Mouse (Mus musculus) E14TG2a.4 (cell line): ENCODE data around the gene Gramd1b.

Experiments
- CTCF ChIP-seq: conservative IDR thresholded peaks from 2 replicates; pipeline ENCODE4 v1.5.1; 2014; ENCODE audit warnings: low read length
- POU5F1 ChIP-seq: IDR thresholded peaks from 2 replicates; pipeline ENCODE4 v1.6.1; 2014; ENCODE audit warnings: low read length, borderline replicate concordance

GRCm38 (mm10) chr9:40418803-40419202 lies 112.4 kb downstream of the Gramd1b start:
- TF ChIP-seq CTCF (no peak), POU5F1 (no peak)
